Mouse (Mus musculus) liver, embryonic 16.5 days (tissue): ENCODE data around the gene Cks1b. TPM values are rescaled to one million over a fixed set of nuclear protein-coding genes. Genes with fewer than 3 reads are reported as not detected.

ENCODE experiments used
- ATAC-seq: fragments of 200-750 bp; cut with Nextera tagmentation; 2 replicates; pipeline ENCODE4 v1.8.0; 2017; ENCODE audit warnings: low read depth, mild to moderate bottlenecking, moderate number of reproducible peaks, moderate library complexity
- H3K27ac ChIP-seq: fragments of 300-500 bp; sonication (generic); 2 replicates; pipeline ENCODE4 v1.5.1; 2014; ENCODE audit warnings: mild to moderate bottlenecking, low read length
- H3K27me3 ChIP-seq: fragments of 300-500 bp; sonication (generic); 2 replicates; pipeline ENCODE4 v1.6.1; 2014; ENCODE audit warnings: low read depth, low read length, mixed read lengths; ENCODE audit not compliant: control insufficient read depth, insufficient read depth
- H3K36me3 ChIP-seq: fragments of 300-500 bp; sonication (generic); 2 replicates; pipeline ENCODE4 v1.6.1; 2014; ENCODE audit warnings: mild to moderate bottlenecking; ENCODE audit not compliant: control insufficient read depth, insufficient read depth
- H3K4me1 ChIP-seq: fragments of 300-500 bp; sonication (generic); 2 replicates; pipeline ENCODE4 v1.6.1; 2014; ENCODE audit warnings: low read depth, low read length, mixed read lengths; ENCODE audit not compliant: control insufficient read depth
- H3K4me2 ChIP-seq: fragments of 300-500 bp; sonication (generic); 2 replicates; pipeline ENCODE4 v1.6.1; 2014; ENCODE audit warnings: low read depth, low read length, mixed read lengths
- H3K4me3 ChIP-seq: fragments of 300-500 bp; sonication (generic); 2 replicates; pipeline ENCODE4 v1.5.1; 2014; ENCODE audit warnings: low read depth, mild to moderate bottlenecking, low read length
- H3K9ac ChIP-seq: fragments of 300-500 bp; sonication (generic); 2 replicates; pipeline ENCODE4 v1.6.1; 2014; ENCODE audit warnings: low read depth, low read length
- H3K9me3 ChIP-seq: fragments of 300-500 bp; sonication (generic); replicated peaks from 2 replicates; pipeline ENCODE4 v1.6.1; 2016; ENCODE audit warnings: low read length; ENCODE audit not compliant: control insufficient read depth
- WGBS: fragments of 180-500 bp; shearing (Covaris S2); extraction: QIAGEN DNeasy Blood & Tissue Kit; methylation state at CpG from one replicate; pipeline ENCODE4 v1.1.7; 2014; ENCODE audit not compliant: insufficient replicate concordance; 5-methylcytosine and 5-hydroxymethylcytosine counted together
- polyA plus RNA-seq: library from polyadenylated mRNA; unstranded; fragments of >200 nt; fragmentation: Nextera tagmentation; extraction: Ambion mirVana; gene quantifications from 2 replicates; pipeline ENCODE4 v1.2.1, GENCODE M21; 2015

The Cks1b gene
- polyA plus RNA-seq, 1 experiment from 2014 or later = 176 TPM

- H3K4me2 ChIP-seq = peak overlapping the region; percentile 76
- peaks cover 29% of the 10 kb centered on the region for H3K36me3 ChIP-seq
- no peaks in the 10 kb centered on the region for H3K27me3 ChIP-seq
- H3K9me3 ChIP-seq = no peaks in the 10 kb centered on the region
- peaks cover 7% of the 10 kb centered on the region for H3K4me1 ChIP-seq
- peak overlapping the region; percentile 70 for H3K9ac ChIP-seq
- H3K27ac ChIP-seq = 0 out of 2 replicates have a peak overlapping the region, but pooled peaks have one; percentile 5
- 68% methylated on average over 10 of the region's 10 CpGs for WGBS
- peak overlapping the region; percentile 71 for H3K4me3 ChIP-seq
- ATAC-seq = no peak
These were observed 7.3 kb downstream of the Cks1b start for GRCm38 (mm10) chr3:89410864-89411263.

- H3K4me1 ChIP-seq = peaks cover 7% of the 10 kb centered on the region
These were observed 8.5 kb downstream of the Cks1b start for GRCm38 (mm10) chr3:89409701-89410100.

GRCm38 (mm10) chr3:89408448-89408847 is 9.7 kb downstream of the Cks1b start:
- Histone ChIP-seq H3K9ac (no peak overlapping the region), H3K9me3 (no peaks in the 10 kb centered on the region), H3K4me3 (no peak overlapping the region), H3K4me1 (peaks cover 7% of the 10 kb centered on the region), H3K4me2 (no peak overlapping the region), H3K27ac (no peak overlapping the region), H3K27me3 (no peaks in the 10 kb centered on the region), H3K36me3 (peaks cover 11% of the 10 kb centered on the region; the same call in 1 of the 2 replicates)
- ATAC-seq = no peak
- WGBS = 71% methylated on average over 16 of the region's 16 CpGs

More at GRCm38 (mm10) chr3:89409701-89410100, 8.5 kb downstream of the Cks1b start:
- ATAC-seq = no peak
- Histone ChIP-seq H3K36me3 (peaks cover 19% of the 10 kb centered on the region), H3K4me2 (no peak overlapping the region), H3K9ac (no peak overlapping the region), H3K27ac (no peak overlapping the region), H3K4me3 (no peak overlapping the region), H3K9me3 (no peaks in the 10 kb centered on the region), H3K27me3 (no peaks in the 10 kb centered on the region)
- 85% methylated on average over 3 of the region's 3 CpGs for WGBS

- WGBS = 79% methylated on average over 6 of the region's 6 CpGs
- ATAC-seq = no peak
These were observed 11.3 kb downstream of the Cks1b start for GRCm38 (mm10) chr3:89406887-89407286.

GRCm38 (mm10) chr3:89402693-89403092 is 15.5 kb downstream of the Cks1b start, which contains the start of gene Lenep:
Lenep (minus strand) TSS chr3:89402793.
- H3K4me3 ChIP-seq = no peak within 1 kb of the TSS
- no peaks in the 10 kb centered on the region for H3K27me3 ChIP-seq
- ATAC-seq = no peak
- H3K9me3 ChIP-seq = no peaks in the 10 kb centered on the region
- 73% methylated on average over 5 of the region's 5 CpGs for WGBS
- H3K4me1 ChIP-seq = no peaks in the 10 kb centered on the region
- H3K9ac ChIP-seq = no peak within 1 kb of the TSS
- H3K4me2 ChIP-seq = no peak within 1 kb of the TSS
- H3K27ac ChIP-seq = no peak within 1 kb of the TSS
- H3K36me3 ChIP-seq = peaks cover 7% of the 10 kb centered on the region

More at GRCm38 (mm10) chr3:89406887-89407286, 11.3 kb downstream of the Cks1b start:
- Histone ChIP-seq H3K9me3 (no peaks in the 10 kb centered on the region), H3K27me3 (no peaks in the 10 kb centered on the region), H3K36me3 (peaks cover 13% of the 10 kb centered on the region), H3K4me3 (no peak overlapping the region), H3K4me1 (peaks cover 7% of the 10 kb centered on the region), H3K27ac (no peak overlapping the region), H3K4me2 (no peak overlapping the region), H3K9ac (no peak overlapping the region)

- 79% methylated on average over 7 of the region's 7 CpGs for WGBS
- ATAC-seq = no peak
- H3K9ac ChIP-seq = no peak overlapping the region
- no peak overlapping the region for H3K27ac ChIP-seq
- peaks cover 3% of the 10 kb centered on the region for H3K4me1 ChIP-seq
- no peak overlapping the region for H3K4me3 ChIP-seq
- H3K27me3 ChIP-seq = no peaks in the 10 kb centered on the region
- H3K9me3 ChIP-seq = no peaks in the 10 kb centered on the region
- H3K36me3 ChIP-seq = peaks cover 7% of the 10 kb centered on the region
- no peak overlapping the region for H3K4me2 ChIP-seq
These were observed 16.9 kb downstream of the Cks1b start for GRCm38 (mm10) chr3:89401329-89401728.

- H3K4me1 ChIP-seq = peaks cover 30% of the 10 kb centered on the region
- peak overlapping the region; percentile 99 for H3K4me2 ChIP-seq
- no peaks in the 10 kb centered on the region for H3K36me3 ChIP-seq
- H3K9ac ChIP-seq = no peak overlapping the region
- peaks cover 24% of the 10 kb centered on the region for H3K27me3 ChIP-seq
- ATAC-seq = no peak
- H3K9me3 ChIP-seq = no peaks in the 10 kb centered on the region
- H3K4me3 ChIP-seq = peak overlapping the region; percentile 71
- WGBS = under 1% methylated on average over 4 of the region's 4 CpGs
- H3K27ac ChIP-seq = no peak overlapping the region
These were observed 21.6 kb downstream of the Cks1b start for GRCm38 (mm10) chr3:89396654-89397005.

- no peak for ATAC-seq
- WGBS = under 1% methylated on average over 43 of the region's 44 CpGs
- H3K9me3 ChIP-seq = no peaks in the 10 kb centered on the region
These were observed 22.2 kb downstream of the Cks1b start for GRCm38 (mm10) chr3:89395806-89396653.

GRCm38 (mm10) chr3:89395419-89395805 is 22.8 kb downstream of the Cks1b start:
- peaks cover 38% of the 10 kb centered on the region for H3K4me1 ChIP-seq

More at GRCm38 (mm10) chr3:89395806-89396653, 22.2 kb downstream of the Cks1b start:
- peak overlapping the region; percentile 53 for H3K27ac ChIP-seq
- peaks cover 30% of the 10 kb centered on the region for H3K27me3 ChIP-seq
- peaks cover 33% of the 10 kb centered on the region for H3K4me1 ChIP-seq
- H3K4me3 ChIP-seq = peak overlapping the region; percentile 71
- H3K36me3 ChIP-seq = no peaks in the 10 kb centered on the region
- peak overlapping the region; percentile 99 for H3K4me2 ChIP-seq
- H3K9ac ChIP-seq = peak overlapping the region; percentile 71

More at GRCm38 (mm10) chr3:89395419-89395805, 22.8 kb downstream of the Cks1b start:
- no peaks in the 10 kb centered on the region for H3K36me3 ChIP-seq
- peak overlapping the region; percentile 89 for H3K27ac ChIP-seq
- peak overlapping the region; percentile 73 for H3K9ac ChIP-seq
- ATAC-seq = no peak
- H3K4me3 ChIP-seq = peak overlapping the region; percentile 71
- WGBS = 3% methylated on average over 10 of the region's 10 CpGs
- peak overlapping the region; percentile 99 for H3K4me2 ChIP-seq
- peaks cover 31% of the 10 kb centered on the region for H3K27me3 ChIP-seq
- H3K9me3 ChIP-seq = no peaks in the 10 kb centered on the region
